Mouse (Mus musculus): Measurements from ENCODE around the gene Fbxw17. TPM values are rescaled to one million over a fixed set of nuclear protein-coding genes. Genes with fewer than 3 reads are reported as not detected.
A peak's percentile ranks its signal among the peaks of the same experiment; 100 is the strongest.
"Not testable (repeated sequence)": the region's sequence is repeated elsewhere in the genome, so short reads cannot be mapped to it uniquely, and the experiment has no call there.

The Fbxw17 gene
- 1 to 10 TPM; 3.8 to 5.2 TPM for total RNA-seq (2021)
- long read RNA-seq, experiment 1, partial matches to known transcripts, result 0 of 2 reads
- long read RNA-seq, experiment 1, other reads (novel, unspliced or antisense), result 0 of 2 reads
- long read RNA-seq, experiment 2, transcript Fbxw17-201 (10 exons, 1,798 nt), result major isoform, 5 of 9 reads
- long read RNA-seq, experiment 2, partial matches to known transcripts, result 2 of 9 reads
- long read RNA-seq, experiment 2, other reads (novel, unspliced or antisense), result 2 of 9 reads

DNA sequence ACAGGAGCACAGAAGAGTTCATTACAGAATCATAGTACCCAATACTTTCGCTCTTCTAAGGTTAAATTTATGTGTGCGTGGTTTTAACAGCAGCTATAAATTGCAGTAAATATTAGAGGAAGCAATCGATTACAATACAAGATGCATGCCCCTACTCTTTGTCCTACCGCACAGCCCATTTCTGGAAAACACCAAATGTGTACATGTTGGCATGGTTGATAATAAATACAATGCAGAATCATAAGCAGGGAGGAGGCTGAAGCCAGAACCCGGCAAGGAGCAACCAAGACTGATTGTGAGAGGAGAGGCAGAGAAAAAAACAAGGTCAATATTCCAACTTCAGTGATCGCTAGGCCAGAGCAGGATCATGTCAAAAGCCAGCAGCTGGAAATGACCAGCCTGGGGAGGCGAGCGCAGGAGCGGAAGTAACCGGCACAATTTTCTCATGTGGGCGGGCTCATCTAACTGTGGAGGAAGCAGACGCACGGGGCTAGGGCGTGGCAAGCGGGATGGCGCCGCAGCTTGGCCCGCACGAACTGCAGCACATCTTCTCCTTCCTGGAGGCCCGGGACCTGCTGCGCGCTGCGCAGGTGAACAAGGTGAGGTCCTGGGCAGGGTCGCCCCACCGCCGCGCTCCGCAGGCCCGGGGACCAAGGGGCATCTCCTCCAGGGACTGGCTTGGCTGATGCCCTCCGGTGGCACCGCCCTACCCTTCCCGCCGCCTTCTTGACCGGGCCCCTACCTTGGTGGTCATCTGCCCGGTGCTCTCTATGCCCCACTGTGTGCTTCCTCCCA, at the start of gene Fbxw17:
Gene Fbxw17, plus strand, starts transcription at position 476 of the 795 bp plus-strand sequence.
- peak; percentile 74 for DNase-seq (ENCODE audit: low spot score)

DNA sequence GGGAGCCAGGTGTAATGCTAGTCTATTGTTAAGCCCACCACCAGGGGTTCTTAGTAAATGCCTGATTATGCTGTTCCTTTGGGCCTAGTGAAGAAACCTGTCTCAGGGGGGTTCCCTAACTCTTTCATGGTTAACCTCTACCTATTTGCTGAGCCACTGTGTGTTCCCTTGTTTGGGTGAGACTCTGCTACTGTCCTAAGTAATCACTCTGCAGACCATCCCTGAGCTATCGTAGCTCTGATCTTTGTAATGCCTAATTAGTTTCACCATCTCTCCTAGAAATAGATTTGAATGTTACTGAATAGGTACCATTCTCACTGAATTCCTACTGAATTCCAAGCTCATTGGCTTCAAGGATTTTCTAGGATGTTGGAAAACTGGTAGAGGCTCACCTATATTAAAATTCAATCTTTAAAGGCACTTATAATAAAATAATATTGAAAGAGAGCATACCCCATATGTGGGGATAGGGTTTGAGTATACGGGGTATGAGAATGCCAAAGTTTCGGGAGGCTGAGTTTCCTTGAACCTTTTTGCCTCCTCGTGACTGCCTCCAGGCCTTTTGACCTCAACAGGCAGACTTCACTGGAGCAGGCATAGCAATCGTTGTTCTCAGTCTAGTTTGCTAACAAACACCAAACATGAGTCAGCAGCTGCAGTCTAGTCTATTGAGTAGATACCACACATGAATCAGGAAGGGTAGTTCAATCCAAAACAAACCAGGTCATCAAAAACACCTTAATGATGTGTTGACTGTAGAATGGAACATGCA, 44.5 kb upstream of the Fbxw17 start:
- not testable (repeated sequence) for DNase-seq (ENCODE audit: low spot score)

DNA sequence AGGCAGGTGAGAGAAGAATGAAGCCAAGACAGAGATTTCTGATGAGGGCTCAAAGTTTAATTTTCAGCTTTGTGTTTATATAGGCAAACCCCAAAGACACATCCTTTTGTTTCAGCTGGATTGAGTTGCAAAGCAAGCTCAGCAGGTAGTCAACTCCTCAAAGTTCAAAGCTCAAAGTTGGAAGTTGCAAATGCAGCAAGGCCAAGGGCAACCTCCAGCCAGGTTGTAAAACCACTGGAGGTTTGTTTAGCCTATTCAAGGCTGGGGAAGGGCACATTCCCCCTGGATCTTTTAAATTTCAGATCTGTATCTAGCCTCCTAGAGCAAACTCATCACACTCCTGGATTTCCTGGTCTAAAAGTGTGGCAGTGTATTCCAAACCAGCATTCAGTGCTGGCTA, 28.5 kb upstream of the Fbxw17 start:
- DNase-seq (ENCODE audit: low spot score), result not testable (repeated sequence)

DNA sequence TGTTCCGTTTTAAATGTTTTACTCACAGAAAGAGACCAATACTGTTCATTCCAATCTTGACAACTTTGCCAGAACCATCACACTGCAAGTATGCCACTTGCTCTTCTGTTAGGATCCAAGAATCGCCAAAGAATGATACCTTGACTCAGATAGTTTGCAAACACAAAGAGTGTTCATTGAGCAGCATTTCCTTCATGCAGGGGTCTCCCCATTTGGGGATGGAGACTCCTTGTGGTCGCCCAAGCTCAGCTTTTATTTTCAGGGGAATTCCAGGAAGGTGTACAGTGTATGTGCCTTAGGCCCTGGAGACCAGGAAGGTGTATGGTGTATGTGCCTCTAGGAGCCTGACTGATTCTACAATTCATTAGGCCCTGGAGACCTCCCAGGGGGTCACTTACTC, 757 bp downstream of the Fbxw17 start:
- no peak for DNase-seq (ENCODE audit: low spot score)

DNA sequence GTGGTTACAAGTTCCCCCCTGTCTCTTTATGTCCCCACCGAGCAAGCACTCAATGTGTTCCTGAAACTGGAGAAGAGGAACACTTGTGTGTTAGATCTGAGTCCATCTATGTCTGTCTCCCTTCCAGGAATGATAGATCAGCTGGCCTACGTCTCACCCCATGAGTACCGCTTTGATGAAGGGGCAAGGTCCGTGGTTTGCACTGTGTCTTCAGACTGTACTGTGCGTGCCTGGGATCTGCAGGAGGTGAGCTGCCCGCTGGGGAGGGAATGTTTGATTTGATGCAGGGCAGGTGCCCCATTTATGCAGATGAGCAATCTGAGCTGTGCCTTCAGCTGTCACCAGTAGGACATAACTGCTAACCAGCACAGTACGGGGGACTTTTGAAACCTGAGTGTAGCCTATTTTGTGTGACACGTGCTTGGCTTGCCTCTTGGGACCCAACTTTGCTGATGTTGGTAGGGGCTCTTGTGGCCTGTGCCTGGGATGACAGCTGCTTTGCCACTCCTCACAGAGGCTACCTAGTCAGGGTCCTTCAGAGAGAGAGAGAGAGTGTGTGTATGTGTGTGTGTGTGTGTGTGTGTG, 6.1 kb downstream of the Fbxw17 start:
- peak; percentile 27 for DNase-seq (ENCODE audit: low spot score)

DNA sequence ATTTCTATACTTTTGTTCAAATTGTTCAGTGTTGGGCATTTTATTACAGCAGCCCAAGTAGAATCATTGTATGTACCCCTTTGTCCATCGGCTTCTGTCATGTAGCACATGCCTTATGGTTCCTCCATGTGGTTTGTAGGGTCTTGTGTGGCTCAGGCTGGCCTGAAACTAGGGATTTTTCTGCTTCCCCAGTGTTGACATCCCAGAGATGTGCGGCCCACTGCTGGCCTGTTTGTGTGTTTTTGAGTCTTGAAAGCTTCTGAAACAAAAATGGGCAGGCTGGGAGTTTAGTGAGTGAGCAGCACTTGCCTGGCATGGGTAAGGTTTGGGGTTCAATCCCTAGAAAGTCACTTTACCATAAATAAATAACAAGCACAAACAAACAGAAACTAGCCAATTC, 6.9 kb downstream of the Fbxw17 start:
- DNase-seq (ENCODE audit: low spot score), result no peak

DNA sequence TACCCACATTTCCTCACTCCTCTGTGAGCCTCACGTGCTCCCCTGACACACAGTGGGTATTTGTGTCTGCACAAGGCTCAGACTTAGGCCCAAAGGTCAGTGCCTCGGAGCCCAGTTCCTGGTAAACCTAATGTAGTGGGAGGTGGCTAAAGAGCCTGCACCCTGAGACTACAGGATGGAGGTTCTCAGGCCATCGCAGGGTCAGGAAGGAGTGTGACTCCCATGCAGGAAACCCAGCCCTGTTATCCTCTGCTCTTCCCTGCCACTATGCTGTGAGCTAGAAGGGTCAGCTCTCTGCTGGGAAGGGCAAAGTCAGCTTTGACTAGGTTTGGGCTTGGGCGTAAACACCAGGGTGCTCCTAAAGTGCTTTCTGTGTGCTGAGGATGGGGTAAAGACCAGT, 9.0 kb downstream of the Fbxw17 start:
- no peak for DNase-seq (ENCODE audit: low spot score)

DNA sequence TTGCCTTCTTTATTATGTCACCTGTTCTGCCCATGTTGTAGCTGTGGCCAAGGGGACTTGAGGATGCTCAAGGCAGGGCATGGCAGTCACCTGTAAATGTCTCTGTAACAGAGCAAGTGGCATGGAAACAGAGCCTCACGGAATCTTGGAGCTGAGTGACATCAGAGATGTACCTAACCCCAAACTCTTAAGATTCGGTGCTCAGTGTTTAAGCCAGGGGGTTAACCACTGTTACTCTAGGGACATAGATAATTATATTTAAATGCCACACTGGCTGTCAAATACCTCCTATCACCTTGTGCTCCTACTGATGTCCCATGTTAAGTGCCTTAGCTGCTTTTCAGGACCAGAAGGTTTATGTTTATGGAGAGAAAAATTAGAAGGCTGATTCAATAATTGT, 26.1 kb downstream of the Fbxw17 start, which contains the start of gene Gm47429:
Gene Gm47429, minus strand, starts transcription at position 101 of the 400 bp plus-strand sequence.
- no peak for DNase-seq (ENCODE audit: low spot score)

DNA sequence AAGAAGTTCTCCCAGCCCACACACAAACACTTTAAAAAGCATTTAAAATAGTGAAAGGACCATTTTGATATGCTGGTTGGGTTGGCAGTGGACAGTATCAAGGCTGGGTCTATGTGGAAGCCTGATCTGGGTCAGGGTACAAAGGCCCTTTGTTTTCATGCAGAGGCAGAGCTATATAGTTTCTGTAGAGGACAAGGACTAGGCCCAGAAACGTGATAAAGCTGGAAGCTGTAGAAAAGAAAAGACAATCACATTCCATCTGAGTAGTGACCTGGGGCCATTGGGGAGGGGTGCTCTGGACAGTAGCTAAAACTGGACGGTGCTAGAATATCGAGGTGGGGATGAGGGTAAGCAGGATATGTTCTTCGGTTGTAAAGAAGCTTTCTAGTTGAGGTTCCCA, 27.6 kb downstream of the Fbxw17 start:
- DNase-seq (ENCODE audit: low spot score), result no peak

DNA sequence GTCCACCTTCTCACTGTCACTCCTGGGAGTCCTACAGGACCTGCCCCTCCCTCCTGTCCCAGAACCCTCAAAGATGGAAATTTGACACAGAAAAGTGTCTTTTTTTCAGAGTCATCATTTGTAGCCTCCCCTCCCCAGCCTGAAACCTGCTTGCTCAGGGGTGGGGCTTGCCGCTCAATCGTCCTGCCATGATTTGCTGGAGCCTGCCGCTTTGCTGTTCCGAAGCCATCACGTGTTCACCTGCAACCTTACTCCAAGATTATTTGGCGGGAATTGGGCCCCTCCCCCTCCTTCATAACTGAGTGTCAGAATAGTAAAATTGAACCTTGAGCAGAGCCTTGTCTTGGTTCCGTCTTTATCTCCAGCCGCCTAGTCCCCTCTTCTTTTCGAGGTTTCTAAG, 34.6 kb downstream of the Fbxw17 start:
- DNase-seq (ENCODE audit: low spot score), result not testable (repeated sequence)

DNA sequence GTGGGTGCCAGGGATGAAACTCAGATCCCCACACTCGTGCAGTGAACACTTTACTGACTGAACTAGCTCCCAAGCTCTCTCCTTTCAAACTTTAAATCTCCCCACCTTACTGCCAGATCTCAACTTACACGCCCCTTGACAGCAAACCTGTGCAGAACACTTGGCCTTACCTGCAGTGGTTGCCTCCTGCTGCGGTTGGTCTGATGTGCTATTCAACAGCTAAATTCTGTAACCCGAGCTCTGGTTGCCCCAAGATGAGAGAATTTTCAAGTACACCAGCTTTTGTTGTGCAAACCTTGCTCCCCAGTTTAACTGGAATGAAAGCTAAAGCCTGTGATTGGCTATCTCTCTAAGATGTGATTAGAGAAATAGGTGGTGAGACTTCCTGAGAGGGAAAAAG, 35.8 kb downstream of the Fbxw17 start:
- no peak for DNase-seq (ENCODE audit: low spot score)

DNA sequence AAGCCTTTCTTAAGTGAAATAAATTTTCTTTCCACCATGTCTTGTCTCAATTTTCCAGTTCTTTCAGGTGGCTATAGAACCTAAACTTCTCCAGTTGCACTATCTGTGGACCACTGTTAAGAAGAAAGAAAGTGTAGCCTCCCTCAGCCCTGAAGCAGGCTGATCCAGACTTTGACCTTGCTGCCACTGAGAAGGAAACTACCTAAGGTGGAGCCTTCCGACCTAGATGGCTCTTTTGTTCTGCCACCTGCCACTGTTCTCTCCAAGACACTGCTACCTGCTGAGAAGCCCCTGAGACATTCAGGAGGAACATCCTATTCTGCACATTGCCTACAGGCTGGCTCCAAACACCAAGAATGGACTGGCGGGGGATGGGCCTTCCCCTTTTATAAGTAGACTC, 42.8 kb downstream of the Fbxw17 start:
- DNase-seq (ENCODE audit: low spot score), result not testable (repeated sequence)

DNA sequence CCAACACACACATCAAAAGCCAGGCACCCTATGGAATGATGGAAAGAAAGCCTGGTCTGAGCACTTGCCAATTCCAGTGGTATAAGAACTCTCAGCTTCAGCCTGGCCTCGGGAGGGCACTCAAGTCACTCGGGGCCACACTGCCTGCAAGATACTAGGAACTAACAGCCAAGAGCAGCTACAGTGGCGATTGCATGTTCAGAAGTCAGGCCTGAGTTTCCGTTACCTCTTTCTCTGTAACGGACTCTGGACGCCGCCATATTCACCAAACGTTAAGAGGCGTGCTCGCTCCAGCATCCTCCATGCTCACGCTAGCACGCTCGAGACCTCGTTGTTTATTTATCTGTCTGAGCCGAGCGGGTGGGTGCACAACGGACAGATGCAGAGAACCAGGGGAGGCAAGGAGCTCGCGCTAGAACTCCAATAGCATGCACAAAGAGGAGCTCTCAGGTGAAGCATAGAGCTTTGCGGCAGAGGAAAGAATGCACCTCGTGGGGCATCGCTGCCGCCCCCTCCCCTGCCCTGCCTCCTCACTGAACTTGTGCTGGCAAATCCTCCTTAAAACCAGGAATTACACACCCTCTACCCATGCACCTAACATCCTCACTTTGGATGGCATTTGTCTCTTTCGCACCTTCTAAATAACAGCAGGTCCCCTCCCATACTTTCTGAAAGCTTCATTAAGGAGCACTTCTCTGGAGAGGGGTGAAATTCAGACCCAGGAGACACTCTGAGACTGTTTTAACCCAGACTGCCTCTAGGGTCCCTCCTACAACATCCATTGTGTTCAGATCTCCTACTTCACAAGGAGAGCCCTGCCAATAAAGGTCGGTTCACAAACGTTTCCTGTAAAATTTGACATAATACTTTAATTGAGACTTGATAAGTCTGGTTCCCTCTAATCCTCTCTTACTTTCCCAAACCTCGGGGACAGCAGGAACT, 47.2 kb downstream of the Fbxw17 start:
- DNase-seq (ENCODE audit: low spot score), result no peak

DNA sequence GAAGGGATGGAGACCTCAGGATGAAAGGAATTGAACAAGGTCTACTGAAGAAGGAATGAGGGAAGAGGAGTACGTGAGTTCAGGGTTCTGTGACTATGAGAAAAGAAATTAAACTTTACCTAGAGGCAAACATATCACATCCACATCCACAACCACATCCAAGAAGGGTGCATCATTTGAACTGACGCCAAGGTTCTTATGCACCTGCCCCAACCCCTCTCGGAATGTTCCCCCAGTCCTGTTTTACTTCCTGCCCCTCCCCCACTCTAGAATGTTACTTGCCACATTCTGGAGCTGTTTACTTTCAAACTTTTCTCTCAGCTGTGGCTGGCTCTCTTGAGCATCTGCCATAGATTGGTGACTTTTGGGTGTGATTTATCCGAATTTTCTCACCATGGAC, 49.3 kb downstream of the Fbxw17 start, which contains the start of gene Nutm2:
Gene Nutm2, plus strand, starts transcription at position 301 of the 400 bp plus-strand sequence.
- DNase-seq (ENCODE audit: low spot score), result no peak

Other genes with a start within 250 kb of the Fbxw17 start
- gene Gm906, start 167.6 kb upstream of the Fbxw17 start, total RNA-seq (2021), result not detected
- gene Gm47429, start 26.0 kb downstream of the Fbxw17 start, total RNA-seq (2021), result not detected
- gene Nutm2, start 49.4 kb downstream of the Fbxw17 start, total RNA-seq (2021), result not detected
- gene Gm904, start 225.4 kb downstream of the Fbxw17 start, total RNA-seq (2021), result not detected